Mouse (Mus musculus) kidney, adult 2 months (tissue): ENCODE measurements around the gene Triap1. TPM values are rescaled to one million over a fixed set of nuclear protein-coding genes. Genes with fewer than 3 reads are reported as not detected.

Experiments used
- DNase-seq: peaks from one replicate; pipeline ENCODE4 v3.0.0; 2021
- H3K27ac ChIP-seq: fragments of 200-500 bp; 2 replicates; pipeline ENCODE4 v1.5.1; 2012; ENCODE audit warnings: low read depth, low read length, control low read depth, inconsistent platforms; ENCODE audit not compliant: insufficient read depth
- H3K27me3 ChIP-seq: fragments of 200-500 bp; replicated peaks from 2 replicates; pipeline ENCODE4 v1.6.1; 2012; ENCODE audit warnings: mild to moderate bottlenecking, moderate library complexity, low read length, inconsistent platforms; ENCODE audit not compliant: control insufficient read depth, insufficient read depth
- H3K36me3 ChIP-seq: fragments of 200-500 bp; 2 replicates; pipeline ENCODE4 v1.6.1; 2012; ENCODE audit warnings: mild to moderate bottlenecking, moderate library complexity, low read length, inconsistent platforms; ENCODE audit not compliant: control insufficient read depth, insufficient read depth
- H3K4me1 ChIP-seq: fragments of 200-500 bp; 2 replicates; pipeline ENCODE4 v1.6.1; 2011; ENCODE audit warnings: low read length; ENCODE audit not compliant: control insufficient read depth, insufficient read depth
- H3K4me3 ChIP-seq: fragments of 200-500 bp; 2 replicates; pipeline ENCODE4 v1.5.1; 2011; ENCODE audit warnings: mild to moderate bottlenecking, low read depth, low read length, control low read depth; ENCODE audit not compliant: insufficient read depth
- CTCF ChIP-seq: fragments of 200-500 bp; conservative IDR thresholded peaks from 2 replicates; pipeline ENCODE4 v1.5.1; 2011; ENCODE audit warnings: low read depth, mild to moderate bottlenecking, control low read depth, low read length, moderate library complexity, mixed read lengths; ENCODE audit not compliant: insufficient read depth, insufficient read length
- POLR2A ChIP-seq: fragments of 200-500 bp; IDR thresholded peaks from one replicate; pipeline ENCODE4 v1.6.1; 2011; ENCODE audit warnings: low read depth, low read length, control low read depth
- WGBS: fragments of 180-500 bp; shearing (Covaris S2); methylation state at CpG from one replicate; pipeline ENCODE4 v1.1.7; 2018; 5-methylcytosine and 5-hydroxymethylcytosine counted together
- polyA plus RNA-seq: library from polyadenylated mRNA; depleted of rRNA; stranded (reverse); fragments of >200 nt; gene quantifications from 2 replicates; pipeline ENCODE4 v1.2.3, GENCODE M21; 2012

The Triap1 gene
- polyA plus RNA-seq, 1 experiment: 20.1 TPM

DNA sequence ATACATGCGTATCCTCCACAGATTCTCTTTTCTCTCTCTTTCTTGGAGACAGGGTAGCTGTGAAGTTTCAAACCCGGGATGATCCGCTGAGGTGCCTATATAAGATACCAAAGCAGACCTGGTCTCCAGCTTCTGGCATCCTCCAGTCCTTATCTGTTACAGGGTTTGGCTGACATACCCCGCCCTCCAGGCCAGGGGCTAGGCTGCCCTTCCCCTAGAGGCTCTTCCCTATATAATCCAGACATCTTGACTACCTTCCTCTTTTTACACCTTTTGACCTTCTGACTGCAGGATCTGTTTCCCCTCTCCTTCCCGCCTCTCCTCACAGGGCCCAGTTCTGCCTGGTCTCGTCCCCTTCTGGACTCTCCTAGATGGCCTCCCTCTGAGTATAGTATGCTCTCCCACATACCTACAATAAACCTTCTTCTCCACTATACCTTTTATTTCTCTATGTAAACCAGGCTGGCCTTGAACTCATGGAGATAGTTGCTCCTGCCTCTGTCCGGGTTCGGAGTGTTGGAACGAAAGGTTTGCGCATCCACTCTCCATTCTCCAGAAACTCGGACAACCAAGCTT is 14.7 kb upstream of the Triap1 start:
- Histone ChIP-seq H3K4me3 (peak overlapping the region; percentile 96), H3K27me3 (no peaks in the 10 kb centered on the region), H3K36me3 (no peaks in the 10 kb centered on the region), H3K4me1 (peaks cover 9% of the 10 kb centered on the region; the same call in 1 of the 2 replicates), H3K27ac (peak overlapping the region; percentile 88)
- WGBS: 22% methylated on average over 11 of the region's 11 CpGs
- peak; percentile 10 for DNase-seq
- no peak for TF ChIP-seq CTCF
- no peak for TF ChIP-seq POLR2A

DNA sequence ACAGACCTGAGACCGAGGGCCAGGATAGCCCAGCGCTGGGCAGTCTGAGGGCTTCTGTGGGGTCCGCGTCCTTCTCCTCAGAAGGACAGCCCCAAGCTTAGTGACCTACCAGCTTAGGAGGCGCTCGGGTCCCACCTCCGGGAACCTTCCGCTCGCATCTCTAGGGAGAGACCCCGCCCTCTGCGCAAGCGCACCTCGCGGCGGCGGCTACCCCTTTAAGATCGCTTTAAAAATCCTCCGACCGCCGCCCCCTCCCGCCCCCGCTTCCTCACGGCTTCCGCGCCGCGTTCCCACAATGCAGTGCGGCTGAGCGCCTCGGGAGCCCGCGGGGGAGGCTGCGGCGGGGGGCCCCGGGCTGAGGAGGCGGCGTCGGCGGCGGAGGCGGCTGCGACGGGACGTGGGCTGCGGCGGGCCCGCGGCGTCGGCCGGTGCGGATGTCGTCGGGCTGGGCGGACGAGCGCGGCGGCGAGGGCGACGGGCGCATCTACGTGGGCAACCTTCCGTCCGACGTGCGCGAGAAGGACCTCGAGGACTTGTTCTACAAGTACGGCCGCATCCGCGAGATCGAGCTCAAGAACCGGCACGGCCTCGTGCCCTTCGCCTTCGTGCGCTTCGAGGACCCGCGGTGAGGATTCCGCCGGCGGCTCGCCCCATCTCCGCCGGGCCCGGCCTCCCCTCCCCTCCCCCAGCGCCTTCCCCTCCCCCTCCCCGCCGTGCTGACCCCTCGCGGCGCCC is 14.0 kb upstream of the Triap1 start, which contains the start of gene Srsf9:
Srsf9 (plus strand) TSS at position 303 of the 735 bp plus-strand sequence.
- Histone ChIP-seq H3K27ac (peak within 1 kb of the TSS; percentile 90), H3K36me3 (no peaks in the 10 kb centered on the region), H3K4me3 (peak within 1 kb of the TSS; percentile 96), H3K27me3 (no peaks in the 10 kb centered on the region), H3K4me1 (peaks cover 9% of the 10 kb centered on the region; the same call in 1 of the 2 replicates)
- TF ChIP-seq POLR2A (peak; percentile 64), CTCF (no peak)
- WGBS: under 1% methylated on average over 93 of the region's 97 CpGs
- peak; percentile 98 for DNase-seq

DNA sequence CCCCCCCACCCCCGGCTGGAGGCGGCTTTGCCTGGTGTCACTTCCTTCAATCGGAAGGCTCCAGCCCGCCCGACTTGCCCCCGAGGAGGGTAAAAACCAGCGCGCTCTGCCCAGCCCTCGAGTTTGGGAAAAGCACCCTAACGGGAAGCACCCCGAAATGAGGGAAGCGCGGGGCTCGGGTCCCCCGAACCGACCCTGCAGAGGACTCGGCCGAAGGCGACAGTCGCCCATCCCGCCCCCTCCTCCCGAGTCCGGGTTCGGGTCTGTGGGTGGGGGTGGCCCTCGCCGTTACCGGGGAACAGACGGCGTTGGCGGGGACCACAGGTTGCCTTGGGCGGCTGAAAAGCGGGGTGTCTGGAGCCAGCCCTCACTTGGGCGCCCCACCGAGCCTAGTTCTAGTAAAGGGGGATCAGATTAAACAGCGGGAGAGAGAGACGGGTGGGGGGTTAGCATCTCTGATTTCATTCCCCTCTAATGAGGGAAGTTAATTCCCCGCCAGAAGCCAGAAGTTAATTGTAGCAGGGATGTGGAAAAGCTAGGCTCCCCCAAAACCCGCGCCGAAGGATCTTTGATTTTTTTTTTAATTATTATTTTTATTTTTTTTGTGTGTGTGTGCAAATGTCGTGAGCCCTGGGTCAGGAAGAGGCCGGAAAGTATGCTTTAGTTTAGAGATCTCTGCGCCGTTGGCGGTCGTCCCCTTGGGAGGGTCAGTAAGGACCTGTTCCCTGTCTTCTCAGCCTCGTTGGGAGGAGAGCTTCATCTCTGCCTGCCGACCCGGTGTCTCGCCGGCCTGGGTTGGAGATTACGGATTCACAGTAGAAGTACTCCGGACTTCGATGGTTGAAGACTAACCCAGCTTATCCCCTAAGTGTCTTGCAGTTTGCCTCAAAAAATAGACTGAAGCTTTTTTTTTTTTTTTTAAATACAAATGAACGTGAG is 13.1 kb upstream of the Triap1 start:
- Histone ChIP-seq H3K36me3 (peaks cover 2% of the 10 kb centered on the region; the same call in 1 of the 2 replicates), H3K27ac (peak overlapping the region; percentile 41; the same call in 1 of the 2 replicates), H3K4me3 (peak overlapping the region; percentile 96), H3K27me3 (no peaks in the 10 kb centered on the region), H3K4me1 (peaks cover 9% of the 10 kb centered on the region; the same call in 1 of the 2 replicates)
- TF ChIP-seq POLR2A: no peak
- WGBS: 1% methylated on average over 55 of the region's 55 CpGs
- no peak for DNase-seq

DNA sequence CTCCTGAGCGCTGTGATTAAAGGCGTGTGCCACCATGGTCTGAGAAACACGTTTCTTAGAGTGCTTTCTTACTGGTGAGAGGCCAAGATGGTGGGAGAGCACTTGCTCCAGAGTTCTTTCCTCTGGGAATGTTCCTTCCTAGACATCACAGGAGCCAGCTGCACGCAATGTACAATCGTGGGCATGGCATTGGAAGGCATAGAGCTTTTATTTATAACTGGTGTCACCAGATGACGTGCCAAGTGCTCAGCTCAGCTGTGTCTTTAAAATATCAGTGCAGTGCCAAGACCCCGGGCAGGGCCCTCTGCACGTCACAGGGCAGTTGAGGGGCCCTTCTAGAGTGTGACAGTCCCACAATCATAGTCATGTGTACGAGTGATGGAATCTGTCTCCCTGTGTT is 10.1 kb upstream of the Triap1 start:
- Histone ChIP-seq H3K27ac (no peak overlapping the region), H3K4me1 (peaks cover 9% of the 10 kb centered on the region; the same call in 1 of the 2 replicates), H3K27me3 (no peaks in the 10 kb centered on the region), H3K36me3 (peaks cover 2% of the 10 kb centered on the region; the same call in 1 of the 2 replicates), H3K4me3 (no peak overlapping the region)
- DNase-seq: no peak
- TF ChIP-seq POLR2A (no peak), CTCF (no peak)
- 82% methylated on average over 9 of the region's 9 CpGs for WGBS

DNA sequence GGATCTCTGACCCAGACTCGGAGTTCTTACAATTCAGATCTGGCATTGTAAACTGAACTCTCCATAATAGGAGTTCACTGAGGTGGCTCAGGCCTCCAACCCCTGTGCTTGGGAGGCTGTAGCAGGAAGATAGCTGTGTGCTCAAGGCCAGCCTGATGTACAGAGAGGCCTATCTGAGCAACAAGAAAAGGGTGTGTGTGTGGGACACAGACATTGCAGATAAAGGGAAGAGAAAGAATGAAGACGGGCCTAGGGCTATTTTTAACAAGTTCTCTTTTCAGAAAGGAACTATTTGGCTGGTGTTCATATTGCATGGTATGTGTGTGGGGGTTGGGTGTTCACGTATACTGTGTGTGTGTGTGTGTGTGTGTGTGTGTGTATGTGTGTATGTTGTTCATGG is 7.4 kb upstream of the Triap1 start:
- H3K4me1 ChIP-seq: peaks cover 5% of the 10 kb centered on the region; the same call in 1 of the 2 replicates
- no peak overlapping the region for H3K27ac ChIP-seq
- no peak for DNase-seq
- WGBS: 81% methylated on average over 3 of the region's 3 CpGs
- no peak overlapping the region for H3K4me3 ChIP-seq
- no peaks in the 10 kb centered on the region for H3K27me3 ChIP-seq
- TF ChIP-seq CTCF: no peak
- TF ChIP-seq POLR2A: no peak
- H3K36me3 ChIP-seq: peaks cover 2% of the 10 kb centered on the region; the same call in 1 of the 2 replicates

DNA sequence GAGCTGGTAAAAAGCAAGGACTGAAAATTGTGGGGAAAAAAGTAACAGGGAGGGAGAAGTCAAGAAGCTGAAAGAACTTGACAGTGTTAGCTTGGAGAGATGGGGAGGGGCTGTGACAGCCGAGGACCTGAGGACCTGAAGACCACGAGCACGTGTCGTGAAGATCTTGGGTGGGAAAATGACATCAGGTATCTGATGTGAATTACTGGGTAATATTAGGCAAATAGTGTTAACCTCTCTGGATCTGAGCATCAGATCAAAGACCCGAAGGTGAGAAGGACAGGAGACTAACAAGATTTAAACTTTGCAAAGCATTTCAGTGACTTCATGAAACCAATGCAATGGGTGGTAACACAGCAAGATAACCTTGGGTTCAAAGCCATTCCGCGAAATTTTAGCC is 1.0 kb upstream of the Triap1 start:
- WGBS: 16% methylated on average over 7 of the region's 7 CpGs
- Histone ChIP-seq H3K27me3 (no peaks in the 10 kb centered on the region), H3K4me1 (no peaks in the 10 kb centered on the region; the same call in 1 of the 2 replicates), H3K4me3 (no peak overlapping the region), H3K36me3 (peaks cover 4% of the 10 kb centered on the region; the same call in 1 of the 2 replicates), H3K27ac (no peak overlapping the region)
- DNase-seq: no peak
- no peak for TF ChIP-seq CTCF
- no peak for TF ChIP-seq POLR2A
